Mouse (Mus musculus) brain, embryonic 14.5 days (tissue): ENCODE measurements around the gene Peli2. TPM values are rescaled to one million over a fixed set of nuclear protein-coding genes. Genes with fewer than 3 reads are reported as not detected.

Experiments
- DNase-seq: peaks from one replicate; pipeline ENCODE4 v3.0.0-alpha.2; 2011; ENCODE audit warnings: low read depth
- CTCF ChIP-seq: fragments of 200-500 bp; IDR thresholded peaks from 2 replicates; pipeline ENCODE4 v1.5.1; 2012; ENCODE audit warnings: inconsistent platforms, mild to moderate bottlenecking, moderate library complexity, borderline replicate concordance; ENCODE audit not compliant: insufficient read depth, insufficient read length; ENCODE audit errors: extremely low read depth
- POLR2A ChIP-seq: fragments of 200-500 bp; IDR thresholded peaks from 2 replicates; pipeline ENCODE4 v1.6.1; 2012; ENCODE audit warnings: mild to moderate bottlenecking, inconsistent platforms, borderline replicate concordance; ENCODE audit not compliant: poor library complexity, insufficient read depth, insufficient read length, severe bottlenecking; ENCODE audit errors: extremely low read depth
- polyA plus RNA-seq: library from polyadenylated mRNA; depleted of rRNA; stranded (reverse); fragments of >200 nt; gene quantifications from 2 replicates; pipeline ENCODE4 v1.2.3, GENCODE M21; 2012

Gene Peli2
- polyA plus RNA-seq, 1 experiment, result 18.0 TPM

- DNase-seq, result peak; percentile 56
- TF ChIP-seq CTCF (no peak), POLR2A (no peak)
Observed at GRCm38 (mm10) chr14:48127609-48128185, 7.1 kb downstream of the Peli2 start.

- no peak for DNase-seq
- TF ChIP-seq CTCF, result no peak
- TF ChIP-seq POLR2A, result no peak
Observed at GRCm38 (mm10) chr14:48128701-48129100, 8.1 kb downstream of the Peli2 start.

GRCm38 (mm10) chr14:48130021-48130420 lies 9.4 kb downstream of the Peli2 start:
- DNase-seq, result no peak
- no peak for TF ChIP-seq POLR2A
- TF ChIP-seq CTCF, result no peak

DNA sequence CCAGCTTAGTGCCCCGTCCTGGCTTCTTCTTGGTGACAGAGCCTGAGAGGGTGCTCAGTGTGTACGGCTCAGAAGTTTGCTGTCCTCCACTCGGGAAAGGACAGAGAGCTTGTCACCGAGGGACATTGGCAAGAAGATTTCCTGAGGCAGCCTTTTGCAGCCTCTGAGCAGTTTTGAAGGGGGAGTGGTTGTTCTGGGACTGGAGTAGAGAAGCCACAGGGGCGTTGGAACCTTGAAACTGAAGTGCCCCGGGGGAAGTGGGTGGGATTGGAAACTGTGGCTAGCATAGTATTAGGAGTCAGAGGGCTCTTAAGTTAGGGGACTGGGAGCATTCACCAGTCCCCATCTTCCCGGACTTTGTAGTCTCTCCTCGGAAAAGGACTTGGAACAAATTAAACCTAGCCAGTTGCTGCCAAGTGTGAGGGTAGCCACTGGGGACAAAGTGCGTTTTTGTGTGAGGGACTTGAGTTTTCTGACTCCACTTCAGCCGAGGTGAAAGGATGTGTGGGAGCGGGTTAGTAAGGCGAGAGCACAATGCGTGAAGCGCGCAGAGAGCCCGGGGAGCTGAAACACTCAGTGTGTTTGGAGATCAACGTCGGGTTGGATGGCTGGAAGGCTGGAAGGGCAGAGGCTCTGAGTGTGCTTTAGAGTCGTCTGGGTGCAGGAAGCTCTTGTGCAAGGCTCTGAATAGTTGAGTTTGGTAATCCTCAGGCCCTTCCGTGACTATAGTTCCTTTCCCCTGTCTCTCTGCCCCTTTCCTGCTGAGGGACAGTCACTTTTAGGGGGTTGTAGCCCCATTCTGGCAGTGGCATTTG lies 10.3 kb downstream of the Peli2 start:
- TF ChIP-seq CTCF, result no peak
- no peak for TF ChIP-seq POLR2A
- DNase-seq, result peak; percentile 45

GRCm38 (mm10) chr14:48131576-48131922 lies 10.9 kb downstream of the Peli2 start:
- TF ChIP-seq POLR2A (no peak), CTCF (no peak)
- no peak for DNase-seq

- no peak for DNase-seq
- TF ChIP-seq POLR2A, result no peak
- TF ChIP-seq CTCF, result no peak
Observed at GRCm38 (mm10) chr14:48132241-48132640, 11.6 kb downstream of the Peli2 start.

DNA sequence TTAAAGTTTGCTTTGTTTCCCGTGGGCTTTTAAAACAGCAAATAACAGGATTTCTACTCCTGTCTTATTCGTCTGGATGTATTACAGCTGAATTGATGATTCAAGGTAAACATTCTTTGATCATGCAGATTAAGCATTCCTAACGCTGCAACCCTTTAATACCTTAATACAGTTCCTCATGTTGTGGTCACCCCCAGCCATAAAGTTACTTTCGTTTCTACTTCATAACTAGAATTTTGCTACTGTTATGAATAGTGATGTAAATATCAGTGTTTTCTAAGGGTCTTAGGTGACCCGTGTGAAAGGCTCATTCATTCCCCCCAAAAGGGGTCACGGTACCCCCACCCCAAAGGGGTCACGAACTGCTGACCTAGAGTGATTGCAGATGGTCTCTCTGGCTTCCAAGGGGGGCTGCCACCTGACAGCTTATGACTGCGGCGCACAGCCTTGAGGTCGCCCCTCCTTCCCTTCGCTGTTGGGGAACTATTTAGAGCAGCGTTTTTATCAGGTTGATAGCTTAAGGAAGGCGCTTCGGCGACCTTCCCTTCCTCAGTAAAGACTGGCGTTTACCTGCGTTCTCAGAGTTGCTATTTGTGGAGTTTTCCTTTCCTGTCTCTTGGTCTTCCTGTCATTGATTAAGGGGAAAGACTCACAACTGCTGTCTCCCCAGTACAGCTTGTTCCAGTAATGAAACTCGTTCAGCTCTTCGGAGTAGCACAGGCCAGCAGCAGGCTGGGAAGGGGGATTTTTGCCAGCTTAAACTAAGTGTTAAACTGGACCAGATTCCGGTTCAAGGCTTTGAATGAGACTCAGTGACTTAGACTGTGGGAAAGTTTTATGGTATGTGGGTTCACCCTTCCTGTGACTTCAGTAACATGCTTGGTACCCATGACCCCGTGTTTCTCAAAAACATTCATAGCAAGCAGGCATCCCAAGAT lies 12.5 kb downstream of the Peli2 start:
- DNase-seq, result no peak
- TF ChIP-seq POLR2A (no peak), CTCF (no peak)

- DNase-seq, result no peak
- no peak for TF ChIP-seq CTCF
- no peak for TF ChIP-seq POLR2A
Observed at GRCm38 (mm10) chr14:48134344-48134743, 13.7 kb downstream of the Peli2 start.

- peak; percentile 72 for DNase-seq
- TF ChIP-seq POLR2A (no peak), CTCF (no peak)
Observed at GRCm38 (mm10) chr14:48135816-48136345, 15.3 kb downstream of the Peli2 start.

DNA sequence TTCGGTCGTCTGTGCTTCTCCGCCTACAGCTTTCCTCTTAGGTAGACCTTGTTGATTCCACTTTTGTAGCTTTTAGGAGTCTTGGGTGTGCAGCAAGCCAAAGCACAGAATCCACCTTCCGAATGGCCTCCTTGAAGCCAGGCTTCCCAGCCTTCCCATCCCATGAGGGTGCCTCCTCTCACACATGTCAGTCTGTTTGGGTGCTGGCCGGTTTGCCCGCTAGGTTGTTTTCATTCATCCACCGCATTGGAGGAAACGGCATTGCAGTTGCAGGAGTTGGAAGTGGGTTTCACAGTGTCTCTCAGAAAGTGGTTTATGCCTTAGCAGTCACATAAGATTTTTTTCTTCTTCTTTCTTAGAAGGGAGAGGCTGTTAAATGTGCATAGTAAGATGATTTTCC lies 17.1 kb downstream of the Peli2 start:
- DNase-seq, result no peak
- TF ChIP-seq CTCF (no peak), POLR2A (no peak)

DNA sequence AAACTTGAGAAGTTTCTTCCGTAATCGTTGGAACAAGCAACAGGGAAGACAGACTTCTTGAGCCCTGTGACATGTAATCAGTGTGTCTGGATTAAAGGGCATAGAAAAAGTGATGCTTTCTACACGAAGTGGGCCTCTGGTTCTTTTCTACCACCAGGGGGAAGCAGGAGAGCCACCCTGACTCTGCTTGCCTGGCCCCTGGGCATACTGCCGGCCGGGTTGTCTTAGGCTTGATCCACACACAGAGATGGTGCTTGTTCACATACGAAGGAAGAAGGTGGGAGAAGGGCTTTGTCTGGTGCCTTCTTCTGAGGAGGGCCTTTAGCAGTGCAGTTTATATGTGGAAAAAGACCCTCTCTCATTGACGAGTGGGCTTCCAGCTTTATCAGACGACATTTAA lies 17.5 kb downstream of the Peli2 start:
- peak; percentile 60 for DNase-seq
- TF ChIP-seq CTCF (peak; percentile 62), POLR2A (no peak)

GRCm38 (mm10) chr14:48139409-48139808 lies 18.8 kb downstream of the Peli2 start:
- DNase-seq, result no peak
- TF ChIP-seq POLR2A, result no peak
- no peak for TF ChIP-seq CTCF
